Mouse (Mus musculus) granulocyte monocyte progenitor cell, adult 5-6 weeks (primary cell): ENCODE data around the gene Speg. TPM values are rescaled to one million over a fixed set of nuclear protein-coding genes. Genes with fewer than 3 reads are reported as not detected.

ENCODE experiments used
- ATAC-seq: replicated peaks from 2 replicates; pipeline ENCODE4 v1.8.0; 2016; ENCODE audit warnings: mild to moderate bottlenecking, moderate TSS enrichment, inconsistent platforms; ENCODE audit not compliant: poor library complexity, severe bottlenecking
- total RNA-seq, 2 experiments: library from RNA; stranded (forward) in 1 of 2; stranded (reverse) in 1 of 2; fragments of 200-712, 200-1000 nt in 1 of 2; fragments of >200 nt in 1 of 2; fragmentation: Nextera tagmentation in 1 of 2; gene quantifications; 2 replicates each; pipeline ENCODE4 v1.2.3; 2014 to 2017

Speg gene
- total RNA-seq, 2 experiments from 2014 or later: 0.05 TPM; not detected in 1

DNA sequence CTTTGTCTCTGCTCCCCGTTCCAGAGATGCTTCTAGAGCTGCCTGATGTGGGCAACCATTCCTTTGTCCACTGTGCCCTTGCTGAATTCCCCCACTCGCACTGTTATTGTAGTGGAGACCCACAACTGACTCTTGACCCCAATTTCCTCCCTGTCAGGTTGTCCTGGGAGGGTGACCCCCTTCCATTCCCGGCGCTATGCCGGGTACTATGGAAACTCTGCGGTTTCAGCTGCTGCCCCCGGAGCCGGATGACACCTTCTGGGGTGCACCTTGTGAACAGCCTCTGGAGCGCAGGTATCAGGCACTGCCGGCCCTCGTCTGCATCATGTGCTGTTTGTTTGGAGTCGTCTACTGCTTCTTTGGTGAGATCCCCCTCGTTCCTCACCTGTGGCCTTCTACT lies 104.9 kb downstream of the Speg start:
- no peak for ATAC-seq

DNA sequence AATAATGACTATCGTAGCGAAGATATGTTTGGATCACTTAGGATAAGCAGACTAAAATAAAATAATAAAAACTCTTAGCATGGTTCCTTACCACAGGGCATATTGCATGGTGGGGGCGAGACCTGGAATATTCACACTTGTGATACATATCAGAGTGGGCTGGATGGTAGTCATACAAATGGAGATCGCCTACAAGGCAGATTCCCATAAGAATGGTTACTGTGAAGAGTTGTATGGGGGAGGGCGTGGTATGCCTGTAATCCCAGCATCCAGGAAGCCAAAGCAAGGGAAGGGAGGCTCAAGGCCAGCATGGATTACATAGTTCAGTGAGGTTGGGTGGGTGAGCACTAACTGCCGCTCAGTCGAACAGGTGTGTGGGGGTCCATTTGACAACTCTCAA lies 105.6 kb downstream of the Speg start:
- ATAC-seq: no peak

Other genes with a start within 250 kb of the Speg start
- 1.4 TPM in 1 of 2 replicates, not detected in the other for gene Slc23a3, start 241.4 kb upstream of the Speg start, total RNA-seq (2014; fragmentation: Nextera tagmentation)
- gene Slc23a3, start 241.4 kb upstream of the Speg start, total RNA-seq (2017): not detected in 2 replicates
- gene Cnppd1, start 232.6 kb upstream of the Speg start, total RNA-seq (2014; fragmentation: Nextera tagmentation): 31.3 and 33.9 TPM in 2 replicates
- gene Cnppd1, start 232.6 kb upstream of the Speg start, total RNA-seq (2017): 33.0 and 36.4 TPM in 2 replicates
- gene Retreg2, start 232.5 kb upstream of the Speg start, total RNA-seq (2014; fragmentation: Nextera tagmentation): 38.3 and 68.0 TPM in 2 replicates
- gene Retreg2, start 232.5 kb upstream of the Speg start, total RNA-seq (2017): 35.5 and 52.0 TPM in 2 replicates
- 18.4 and 19.0 TPM in 2 replicates for gene Zfand2b, start 206.7 kb upstream of the Speg start, total RNA-seq (2014; fragmentation: Nextera tagmentation)
- gene Zfand2b, start 206.7 kb upstream of the Speg start, total RNA-seq (2017): 9.5 and 18.2 TPM in 2 replicates
- gene Abcb6, start 194.9 kb upstream of the Speg start, total RNA-seq (2014; fragmentation: Nextera tagmentation): 8.9 and 10.1 TPM in 2 replicates
- 7.5 and 8.4 TPM in 2 replicates for gene Abcb6, start 194.9 kb upstream of the Speg start, total RNA-seq (2017)
- 11.3 and 11.6 TPM in 2 replicates for gene Ankzf1, start 183.1 kb upstream of the Speg start, total RNA-seq (2014; fragmentation: Nextera tagmentation)
- 20.0 and 20.9 TPM in 2 replicates for gene Ankzf1, start 183.1 kb upstream of the Speg start, total RNA-seq (2017)
- 21.5 and 25.7 TPM in 2 replicates for gene Atg9a, start 183.1 kb upstream of the Speg start, total RNA-seq (2014; fragmentation: Nextera tagmentation)
- gene Atg9a, start 183.1 kb upstream of the Speg start, total RNA-seq (2017): 5.1 and 13.4 TPM in 2 replicates
- 37.1 and 57.6 TPM in 2 replicates for gene Glb1l, start 164.5 kb upstream of the Speg start, total RNA-seq (2014; fragmentation: Nextera tagmentation)
- 13.0 and 15.0 TPM in 2 replicates for gene Glb1l, start 164.5 kb upstream of the Speg start, total RNA-seq (2017)
- 212 and 224 TPM in 2 replicates for gene Stk16, start 164.5 kb upstream of the Speg start, total RNA-seq (2014; fragmentation: Nextera tagmentation)
- 152 and 160 TPM in 2 replicates for gene Stk16, start 164.5 kb upstream of the Speg start, total RNA-seq (2017)
- 541 and 690 TPM in 2 replicates for gene Tuba4a, start 155.4 kb upstream of the Speg start, total RNA-seq (2014; fragmentation: Nextera tagmentation)
- 491 and 534 TPM in 2 replicates for gene Tuba4a, start 155.4 kb upstream of the Speg start, total RNA-seq (2017)
- not detected in 2 replicates for gene A630095N17Rik, start 143.2 kb upstream of the Speg start, total RNA-seq (2014; fragmentation: Nextera tagmentation)
- 2.7 TPM in 1 of 2 replicates, not detected in the other for gene A630095N17Rik, start 143.2 kb upstream of the Speg start, total RNA-seq (2017)
- gene Dnajb2, start 138.9 kb upstream of the Speg start, total RNA-seq (2014; fragmentation: Nextera tagmentation): 0.66 and 4.1 TPM in 2 replicates
- gene Dnajb2, start 138.9 kb upstream of the Speg start, total RNA-seq (2017): 1.5 and 1.6 TPM in 2 replicates
- gene Ptprn, start 110.8 kb upstream of the Speg start, total RNA-seq (2014; fragmentation: Nextera tagmentation): not detected in 2 replicates
- gene Ptprn, start 110.8 kb upstream of the Speg start, total RNA-seq (2017): not detected in 2 replicates
- gene Resp18, start 96.9 kb upstream of the Speg start, total RNA-seq (2014; fragmentation: Nextera tagmentation): not detected in 2 replicates
- gene Resp18, start 96.9 kb upstream of the Speg start, total RNA-seq (2017): not detected in 2 replicates
- 35.6 and 44.7 TPM in 2 replicates for gene Dnpep, start 57.3 kb upstream of the Speg start, total RNA-seq (2014; fragmentation: Nextera tagmentation)
- 26.6 and 47.7 TPM in 2 replicates for gene Dnpep, start 57.3 kb upstream of the Speg start, total RNA-seq (2017)
- not detected in 2 replicates for gene Des, start 15.0 kb upstream of the Speg start, total RNA-seq (2014; fragmentation: Nextera tagmentation)
- not detected in 2 replicates for gene Des, start 15.0 kb upstream of the Speg start, total RNA-seq (2017)
- 118 and 133 TPM in 2 replicates for gene Gmppa, start 60.6 kb downstream of the Speg start, total RNA-seq (2014; fragmentation: Nextera tagmentation)
- 85.1 and 88.3 TPM in 2 replicates for gene Gmppa, start 60.6 kb downstream of the Speg start, total RNA-seq (2017)
- not detected in 2 replicates for gene Asic4, start 75.1 kb downstream of the Speg start, total RNA-seq (2014; fragmentation: Nextera tagmentation)
- gene Asic4, start 75.1 kb downstream of the Speg start, total RNA-seq (2017): not detected in 2 replicates
- 2.5 TPM in 1 of 2 replicates, not detected in the other for gene Chpf, start 104.0 kb downstream of the Speg start, total RNA-seq (2014; fragmentation: Nextera tagmentation)
- gene Chpf, start 104.0 kb downstream of the Speg start, total RNA-seq (2017): 0.62 and 1.0 TPM in 2 replicates
- not detected in 2 replicates for gene Tmem198, start 104.2 kb downstream of the Speg start, total RNA-seq (2014; fragmentation: Nextera tagmentation)
- gene Tmem198, start 104.2 kb downstream of the Speg start, total RNA-seq (2017): not detected in 2 replicates
- not detected in 2 replicates for gene Obsl1, start 131.2 kb downstream of the Speg start, total RNA-seq (2014; fragmentation: Nextera tagmentation)
- gene Obsl1, start 131.2 kb downstream of the Speg start, total RNA-seq (2017): not detected in 2 replicates
- gene Inha, start 131.8 kb downstream of the Speg start, total RNA-seq (2014; fragmentation: Nextera tagmentation): not detected in 2 replicates
- not detected in 2 replicates for gene Inha, start 131.8 kb downstream of the Speg start, total RNA-seq (2017)
- gene Stk11ip, start 146.2 kb downstream of the Speg start, total RNA-seq (2014; fragmentation: Nextera tagmentation): 15.4 and 17.3 TPM in 2 replicates
- 7.9 and 23.2 TPM in 2 replicates for gene Stk11ip, start 146.2 kb downstream of the Speg start, total RNA-seq (2017)
- gene Slc4a3, start 171.0 kb downstream of the Speg start, total RNA-seq (2014; fragmentation: Nextera tagmentation): not detected in 2 replicates
- not detected in 2 replicates for gene Slc4a3, start 171.0 kb downstream of the Speg start, total RNA-seq (2017)